Mouse (Mus musculus) leukemia stem cell, adult 10-12 weeks (primary cell): ENCODE data around the gene Lif. TPM values are rescaled to one million over a fixed set of nuclear protein-coding genes. Genes with fewer than 3 reads are reported as not detected.

Experiments used
- polyA plus RNA-seq: library from polyadenylated mRNA; stranded (reverse); fragments of >175 nt; gene quantifications from 2 replicates; pipeline ENCODE4 v1.2.3, GENCODE M21; 2012; ENCODE audit warnings: low replicate concordance

Gene Lif
- 0.23 and 0.86 TPM in 2 replicates for polyA plus RNA-seq

GRCm38 (mm10) chr11:4256846-4257607 is at the start of gene Lif:
Gene Lif, plus strand, starts transcription at chr11:4257557.

GRCm38 (mm10) chr11:4217914-4218629 is 39.3 kb upstream of the Lif start, which contains the start of gene Castor1:
Gene Castor1, plus strand, starts transcription at chr11:4218225.

GRCm38 (mm10) chr11:4235665-4236545 is 21.5 kb upstream of the Lif start, which contains the start of gene Osm:
Gene Osm, plus strand, starts transcription at chr11:4236420.

Other genes with a start within 250 kb of the Lif start
- not detected in 2 replicates for gene Sec14l4, start 226.1 kb upstream of the Lif start, polyA plus RNA-seq
- not detected in 2 replicates for gene Sec14l3, start 192.7 kb upstream of the Lif start, polyA plus RNA-seq
- gene Mtfp1, start 162.1 kb upstream of the Lif start, polyA plus RNA-seq, result 14.6 and 26.5 TPM in 2 replicates
- gene Sec14l2, start 134.1 kb upstream of the Lif start, polyA plus RNA-seq, result 9.2 and 18.3 TPM in 2 replicates
- 11.0 and 14.2 TPM in 2 replicates for gene Rnf215, start 122.4 kb upstream of the Lif start, polyA plus RNA-seq
- 2.2 and 2.6 TPM in 2 replicates for gene Ccdc157, start 97.3 kb upstream of the Lif start, polyA plus RNA-seq
- 41.2 and 118 TPM in 2 replicates for gene Sf3a1, start 97.2 kb upstream of the Lif start, polyA plus RNA-seq
- gene Tbc1d10a, start 70.8 kb upstream of the Lif start, polyA plus RNA-seq, result 20.7 and 21.4 TPM in 2 replicates
- gene Castor1, start 39.3 kb upstream of the Lif start, polyA plus RNA-seq, result 0.73 and 2.3 TPM in 2 replicates
- 9.5 and 12.7 TPM in 2 replicates for gene Osm, start 21.1 kb upstream of the Lif start, polyA plus RNA-seq
- gene Hormad2, start 183.5 kb downstream of the Lif start, polyA plus RNA-seq, result not detected in 2 replicates